Mouse (Mus musculus) thymus, postnatal 0 days (tissue): ENCODE measurements around the gene Hoxa10. TPM values are rescaled to one million over a fixed set of nuclear protein-coding genes. Genes with fewer than 3 reads are reported as not detected.

ENCODE experiments used
- DNase-seq: peaks from one replicate; pipeline ENCODE4 v3.0.0-alpha.2; 2015; ENCODE audit warnings: low spot score
- polyA plus RNA-seq: library from polyadenylated mRNA; unstranded; fragments of >200 nt; fragmentation: Nextera tagmentation; extraction: Ambion mirVana; gene quantifications from 2 replicates; pipeline ENCODE4 v1.2.1, GENCODE M21; 2015

Gene Hoxa10
- polyA plus RNA-seq, 1 experiment from 2014 or later = 0.08 TPM

DNA sequence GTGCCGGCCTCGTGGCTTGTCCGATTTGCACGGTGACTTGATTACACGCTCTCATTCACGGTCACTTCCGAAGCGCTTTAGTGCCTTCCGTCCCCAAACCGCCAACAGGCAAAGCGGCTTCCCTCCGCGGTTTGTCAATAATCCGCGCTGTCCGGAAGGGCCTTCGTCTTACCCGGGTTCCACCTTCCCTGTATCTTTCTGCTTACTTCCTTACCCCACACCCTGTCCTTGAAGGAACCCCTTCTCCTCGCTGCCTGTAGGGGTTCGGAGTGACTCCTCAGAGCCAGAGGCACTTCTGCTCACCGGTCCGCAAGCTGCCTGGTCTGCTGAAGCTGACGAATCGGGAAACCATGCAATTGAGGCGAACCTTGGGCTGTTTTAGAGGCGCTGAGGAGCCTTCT is 5.7 kb upstream of the Hoxa10 start:
- DNase-seq = no peak

DNA sequence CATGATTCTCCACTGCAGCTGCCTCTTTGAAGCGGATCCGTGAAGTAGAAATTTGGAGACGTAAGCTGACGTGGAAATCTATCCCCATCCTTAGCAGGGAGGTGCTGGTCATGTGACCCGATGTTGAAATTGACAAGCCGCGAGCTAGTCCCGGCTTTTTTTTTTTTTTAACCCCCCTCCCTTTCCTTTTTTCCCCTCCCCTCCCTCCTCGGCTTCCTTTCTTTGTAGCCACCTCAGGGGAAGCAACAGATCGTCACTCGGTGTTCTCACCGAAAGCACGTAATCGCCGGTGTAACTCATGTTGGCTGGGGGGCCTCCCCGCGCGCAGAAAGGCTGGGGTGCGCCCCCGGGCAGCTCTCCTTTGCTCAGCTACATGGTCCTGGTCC is 5.1 kb upstream of the Hoxa10 start, which contains the start of gene Hoxa11:
Hoxa11 (minus strand) TSS at position 54 of the 386 bp plus-strand sequence.
- no peak for DNase-seq

DNA sequence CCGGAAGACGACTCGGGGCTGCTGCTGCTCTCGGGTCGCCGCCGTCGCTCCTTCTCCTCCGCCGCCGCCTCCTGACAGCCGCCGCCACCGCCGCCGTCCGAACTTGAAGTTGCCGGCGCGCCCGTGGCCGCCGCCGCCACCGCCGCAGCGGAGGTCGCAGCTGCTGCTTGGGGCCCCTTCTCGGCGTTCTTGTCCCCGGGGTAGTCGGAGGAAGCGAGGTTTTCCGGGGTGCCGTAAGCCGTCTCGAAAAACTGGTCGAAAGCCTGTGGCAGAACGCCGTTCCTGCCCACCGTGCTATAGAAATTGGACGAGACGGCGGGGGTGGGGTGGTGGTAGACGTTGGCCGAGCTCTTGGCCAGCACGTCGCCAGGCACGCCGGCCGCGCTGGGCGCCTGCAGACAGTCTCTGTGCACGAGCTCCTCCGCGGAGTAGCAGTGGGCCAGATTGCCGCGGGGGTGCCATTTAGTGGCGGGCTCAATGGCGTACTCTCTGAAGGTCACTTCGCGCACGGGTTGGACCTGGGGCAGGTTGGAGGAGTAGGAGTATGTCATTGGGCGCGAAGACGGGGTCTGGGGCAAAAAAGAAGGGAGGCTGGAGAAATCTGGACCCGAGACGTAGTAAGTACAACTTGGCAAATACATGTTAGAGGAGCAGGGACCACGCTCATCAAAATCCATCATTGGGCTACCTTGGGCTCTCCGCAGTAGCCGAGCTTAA is 4.5 kb upstream of the Hoxa10 start:
- DNase-seq = no peak

DNA sequence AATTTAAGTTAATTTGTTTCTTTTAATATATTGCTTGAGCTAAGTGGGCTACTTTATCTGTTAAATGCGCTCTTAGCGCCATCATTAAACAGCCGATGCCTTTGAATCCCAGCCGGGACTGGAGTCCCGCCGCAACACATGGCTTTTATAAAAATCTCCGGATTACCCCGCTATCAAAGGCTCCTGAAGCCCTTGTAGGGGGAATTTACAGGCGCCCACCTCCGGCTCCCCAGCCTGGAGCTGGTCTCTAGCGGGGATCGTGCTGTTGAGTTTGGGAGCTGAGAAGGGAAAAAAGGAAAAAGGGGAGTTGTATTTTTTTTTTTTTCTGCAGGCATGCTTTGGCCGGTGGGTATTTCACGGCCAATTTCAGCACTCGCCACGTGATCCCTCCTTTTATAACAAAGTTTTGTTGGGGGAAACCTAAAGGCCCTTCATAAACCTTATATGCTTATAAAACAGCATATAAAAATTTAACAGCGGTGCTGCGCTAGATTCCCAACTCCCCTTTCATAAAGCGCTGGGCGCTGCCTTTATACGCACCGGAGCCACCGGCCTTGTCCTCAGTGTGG is 3.9 kb upstream of the Hoxa10 start:
- no peak for DNase-seq

DNA sequence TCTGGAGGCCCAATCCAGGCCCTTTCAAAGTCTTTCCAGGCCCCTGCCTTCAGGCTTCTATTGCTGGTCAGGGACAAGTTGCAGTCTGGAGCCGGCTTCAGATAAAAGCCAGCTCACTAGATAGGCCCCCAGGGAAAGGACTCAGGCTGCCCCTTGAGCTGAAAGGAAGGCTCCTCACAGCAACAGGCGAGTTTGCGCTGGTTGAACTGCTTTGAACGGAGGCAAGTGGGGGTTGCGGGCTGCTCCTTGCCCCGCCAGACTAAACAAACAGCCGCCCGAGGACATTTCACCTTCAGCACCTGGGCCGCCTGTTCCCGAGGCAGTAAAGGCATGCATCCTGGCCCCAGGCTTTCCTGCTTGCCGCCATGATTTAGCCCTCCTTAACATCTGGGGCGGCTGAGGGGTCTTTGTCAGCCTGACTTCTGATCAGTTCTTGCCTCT is 3.0 kb upstream of the Hoxa10 start:
- no peak for DNase-seq

DNA sequence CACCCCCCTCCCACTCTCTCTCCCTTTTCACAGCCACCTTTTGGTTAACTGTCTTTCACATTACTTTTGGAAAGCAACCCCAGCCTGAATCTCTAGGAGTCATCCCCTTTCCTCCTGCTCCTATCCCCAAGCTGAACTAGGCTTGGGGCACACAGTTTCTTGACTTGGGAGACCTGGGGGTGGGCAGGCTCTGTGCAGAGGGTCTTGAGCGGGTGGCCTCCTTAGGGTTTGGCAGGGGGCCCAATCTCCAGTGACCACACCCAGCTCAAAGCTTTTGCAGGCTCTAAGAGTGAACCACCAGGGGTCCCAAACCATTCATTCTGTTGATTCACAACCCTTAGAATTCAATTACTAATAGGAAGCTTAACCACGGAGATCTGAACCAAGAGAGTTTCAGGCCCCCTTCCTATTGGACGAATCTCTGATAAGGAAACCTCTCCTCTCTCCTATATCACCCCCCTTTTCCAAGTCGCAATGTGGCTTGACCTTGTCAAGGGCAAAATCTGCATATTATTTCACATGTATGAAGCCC is 2.2 kb upstream of the Hoxa10 start:
- no peak for DNase-seq

DNA sequence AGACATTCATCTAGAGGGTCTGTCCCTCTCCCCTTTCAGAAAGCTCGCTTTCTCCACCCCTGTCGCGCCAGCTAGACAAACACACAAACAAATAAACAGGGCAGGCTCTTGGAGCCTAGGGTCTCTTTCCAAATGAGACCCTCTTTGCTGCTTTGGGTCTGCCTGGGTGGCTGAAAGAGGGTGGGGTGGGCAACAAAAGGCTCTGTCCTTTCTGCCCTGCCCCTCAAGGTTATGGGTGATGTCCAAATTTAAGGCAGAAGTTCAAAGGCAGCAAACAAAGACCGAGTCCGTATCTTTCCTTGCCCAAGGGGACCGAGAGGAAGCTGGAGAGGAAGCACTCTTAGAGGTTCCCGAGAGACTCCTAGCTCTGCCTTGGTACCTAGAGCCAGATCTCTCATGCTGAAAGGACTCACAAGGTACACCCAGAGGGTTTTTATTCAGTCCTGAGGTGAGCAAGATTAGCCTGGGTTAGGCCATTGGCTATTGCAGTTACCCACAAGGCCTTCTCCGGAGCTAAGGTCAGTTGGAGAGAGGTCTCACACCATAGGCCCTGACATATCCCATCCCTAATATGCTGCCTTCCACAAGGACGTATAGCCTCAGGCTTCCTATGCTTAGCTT is 457 bp upstream of the Hoxa10 start:
- DNase-seq = no peak

DNA sequence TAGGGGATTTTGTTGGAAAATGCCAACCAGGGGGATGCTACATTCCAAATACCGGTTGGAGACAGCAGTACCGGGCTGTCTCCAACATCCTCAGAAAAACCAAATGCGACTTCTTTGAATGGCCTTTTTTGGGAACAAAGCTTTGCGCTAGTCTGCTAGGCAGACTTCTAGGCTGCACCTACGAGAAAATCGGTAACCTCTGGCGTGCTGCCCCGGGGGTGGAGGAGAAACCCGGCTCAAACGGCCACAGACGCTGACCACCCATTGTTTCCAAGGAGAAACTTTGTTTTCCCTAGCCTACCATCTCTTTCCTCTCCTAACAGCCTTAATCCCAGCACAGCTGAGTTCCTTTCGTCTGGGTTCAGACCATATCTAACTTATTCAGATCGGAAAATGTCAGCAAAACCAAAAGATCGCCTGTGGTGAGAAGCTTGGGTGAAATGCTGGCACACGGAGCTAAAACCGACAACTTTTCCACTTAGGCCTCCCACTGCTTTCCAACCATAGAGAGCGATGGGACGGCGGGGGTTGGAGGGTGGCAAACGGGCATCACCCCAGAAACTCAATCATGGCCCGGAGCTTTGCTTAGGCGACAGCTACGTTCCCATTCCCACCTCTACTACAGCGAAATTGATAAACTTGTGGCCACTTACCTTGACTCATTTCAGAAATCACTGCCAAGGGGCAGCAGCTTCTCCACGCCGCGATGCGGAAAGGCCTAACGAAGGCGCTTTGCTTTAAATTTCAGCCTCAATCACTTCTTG is 847 bp downstream of the Hoxa10 start:
- no peak for DNase-seq

DNA sequence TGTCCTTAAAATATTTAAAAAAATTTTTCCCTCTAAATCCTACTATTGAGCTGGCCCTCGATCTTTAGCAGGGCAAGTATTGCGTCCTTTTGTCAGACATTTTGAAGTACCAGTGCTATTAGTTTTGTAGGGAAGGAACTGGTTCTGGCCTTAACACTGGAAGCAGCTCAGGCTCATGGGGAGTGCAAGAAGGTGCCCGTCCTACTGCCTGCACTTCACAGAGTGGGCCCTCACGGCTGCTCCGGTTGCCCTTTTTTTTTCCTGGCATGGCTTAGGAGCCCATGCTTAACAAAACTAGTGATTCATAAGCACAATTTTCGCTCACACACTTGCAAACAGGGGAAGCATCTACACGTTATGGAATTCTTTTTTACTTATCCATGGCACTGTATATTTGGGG is 1.7 kb downstream of the Hoxa10 start:
- no peak for DNase-seq

DNA sequence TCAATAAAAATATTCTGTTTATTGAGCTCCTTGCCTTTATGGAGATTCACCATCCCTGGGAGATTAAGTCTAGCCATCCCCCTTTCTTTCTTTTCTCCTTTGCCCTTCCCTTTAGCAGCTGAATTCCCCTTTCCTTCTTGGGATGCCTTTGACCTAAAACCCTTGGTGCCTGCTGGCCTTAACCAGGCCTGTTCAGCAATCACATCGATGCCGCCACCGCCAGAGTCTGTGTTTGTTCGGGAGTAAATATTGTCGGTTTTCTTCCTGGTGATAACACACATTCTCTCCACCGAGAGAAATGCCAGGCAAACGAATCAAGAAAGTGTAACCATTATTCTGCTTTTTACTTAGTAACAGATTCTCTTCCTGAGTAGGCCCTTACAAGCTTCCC is 2.5 kb downstream of the Hoxa10 start:
- no peak for DNase-seq

DNA sequence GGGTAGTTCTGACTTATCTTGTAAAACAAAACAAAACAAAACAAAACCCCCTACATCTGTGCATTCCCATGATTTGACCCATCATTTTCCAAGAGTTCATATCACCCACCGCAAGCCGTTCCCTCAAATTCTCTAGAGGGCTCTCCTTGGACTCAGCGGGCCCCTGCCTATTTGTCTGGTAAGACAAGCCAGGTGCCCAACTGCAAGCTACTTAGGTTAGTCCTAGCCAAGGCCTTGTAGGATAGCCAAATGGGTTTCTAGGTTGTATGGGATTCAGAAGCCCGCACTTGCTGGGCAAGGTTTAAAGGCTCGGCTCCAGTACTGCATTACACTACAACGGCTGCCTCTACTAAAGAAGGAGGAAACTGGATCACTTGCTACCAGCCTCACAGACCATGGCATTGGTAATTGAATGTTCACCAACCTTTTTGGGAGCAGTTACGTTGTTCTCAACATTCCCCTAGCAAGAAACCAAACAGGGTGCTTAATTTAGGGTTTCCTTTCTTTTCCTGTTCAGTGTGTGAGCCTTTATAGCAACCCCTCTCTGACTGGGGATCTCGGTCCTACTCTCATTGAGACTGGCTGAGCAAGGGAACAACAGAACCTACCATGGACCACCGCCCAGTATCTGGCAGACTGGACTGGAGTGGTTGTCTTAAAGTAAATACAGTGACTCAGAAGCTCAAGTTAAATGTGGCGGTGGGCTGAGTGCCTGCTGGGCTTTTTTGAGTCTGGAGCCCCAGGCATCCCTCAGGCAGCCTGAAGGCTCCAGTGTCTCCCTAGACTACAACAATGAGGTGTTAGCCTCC is 3.1 kb downstream of the Hoxa10 start:
- DNase-seq = no peak

DNA sequence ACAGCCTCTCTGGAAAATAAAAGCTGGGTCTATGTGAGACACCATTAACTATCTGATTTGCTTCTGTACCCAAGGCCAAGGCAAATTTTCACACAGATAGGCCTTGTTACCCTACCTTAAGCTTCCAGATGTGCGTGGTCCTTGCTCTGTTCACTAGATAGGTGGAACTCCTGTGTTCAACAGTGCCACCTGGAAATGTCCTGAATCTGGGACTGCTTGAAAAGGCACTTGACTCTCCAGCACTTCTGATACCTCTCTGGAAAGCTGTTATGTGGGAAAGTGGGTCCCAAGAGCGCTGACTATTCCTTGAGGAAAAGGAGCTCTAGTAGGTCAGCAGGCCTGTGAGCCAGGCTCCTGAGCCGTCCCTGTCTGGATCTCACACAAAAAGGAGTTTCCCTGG is 3.8 kb downstream of the Hoxa10 start:
- DNase-seq = no peak

DNA sequence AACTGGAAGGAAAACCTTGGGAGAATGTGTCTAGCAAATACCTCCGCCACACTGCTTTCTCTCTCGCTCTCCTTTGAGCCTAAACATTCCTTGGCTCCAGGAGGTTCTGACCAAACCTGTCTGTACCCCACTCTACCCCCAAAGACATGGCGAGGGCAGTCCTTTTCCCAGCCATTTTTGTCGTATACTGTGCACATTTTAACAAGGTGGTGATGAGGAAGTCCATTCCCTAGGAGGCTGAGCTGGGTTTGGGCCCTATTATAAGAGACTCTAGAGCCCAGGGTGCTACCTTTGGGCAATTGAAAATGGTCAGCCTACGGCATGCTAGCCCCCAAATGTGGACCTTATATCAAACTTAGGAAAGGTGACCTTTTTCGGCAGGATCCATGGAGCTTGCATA is 4.8 kb downstream of the Hoxa10 start:
- no peak for DNase-seq

DNA sequence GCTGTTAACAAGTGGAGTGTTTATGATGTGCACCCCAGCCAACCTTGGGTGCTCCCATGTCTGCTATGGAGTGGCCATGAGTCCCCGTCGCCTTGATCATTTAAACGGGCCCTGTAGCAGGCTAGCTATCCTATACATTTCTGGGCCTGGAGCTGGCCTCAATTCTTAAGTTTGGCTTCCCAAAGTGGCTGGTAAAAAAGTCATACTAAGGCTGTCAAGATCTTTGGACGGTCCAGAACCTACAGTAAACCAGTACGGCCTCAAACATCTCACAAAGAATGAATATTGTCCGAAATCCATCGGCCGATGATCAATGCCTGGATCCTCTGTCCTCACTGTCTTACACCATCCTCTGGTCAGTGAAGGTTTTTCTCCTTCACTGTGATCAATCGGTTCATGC is 5.4 kb downstream of the Hoxa10 start:
- DNase-seq = no peak

DNA sequence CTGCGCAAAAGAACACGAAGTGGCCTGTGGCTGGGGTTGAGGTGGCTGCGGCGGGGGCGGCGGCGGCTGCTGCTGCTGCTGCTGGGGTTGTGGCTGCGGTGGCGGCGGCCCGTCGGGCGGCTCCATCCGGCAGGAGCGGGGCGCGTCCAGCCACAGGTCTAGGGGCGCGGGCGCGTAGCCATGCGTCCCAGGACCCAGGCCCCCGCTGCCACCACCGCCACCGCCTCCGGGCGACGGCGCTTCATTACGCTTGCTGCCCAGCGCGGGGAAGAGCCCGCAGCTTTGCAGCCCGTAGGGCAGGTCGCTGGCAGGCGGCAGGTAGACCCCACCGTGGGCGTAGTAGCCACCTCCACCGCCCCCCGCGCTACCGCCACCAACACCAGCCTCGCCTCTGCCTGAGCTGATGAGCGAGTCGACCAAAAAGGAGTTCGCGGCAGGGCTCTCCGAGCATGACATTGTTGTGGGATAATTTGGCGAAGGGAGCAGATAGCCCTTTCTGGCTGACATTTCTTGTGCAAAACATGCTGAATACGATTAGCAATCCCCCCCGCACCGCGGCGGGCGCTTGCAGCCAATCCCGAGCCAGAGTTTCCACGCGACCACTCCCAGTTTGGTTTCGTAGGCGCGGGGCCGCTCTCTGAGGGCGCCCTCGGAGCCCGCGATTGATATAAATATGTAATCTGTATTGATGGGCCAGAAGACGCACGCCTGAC is 6.1 kb downstream of the Hoxa10 start:
- DNase-seq = no peak

DNA sequence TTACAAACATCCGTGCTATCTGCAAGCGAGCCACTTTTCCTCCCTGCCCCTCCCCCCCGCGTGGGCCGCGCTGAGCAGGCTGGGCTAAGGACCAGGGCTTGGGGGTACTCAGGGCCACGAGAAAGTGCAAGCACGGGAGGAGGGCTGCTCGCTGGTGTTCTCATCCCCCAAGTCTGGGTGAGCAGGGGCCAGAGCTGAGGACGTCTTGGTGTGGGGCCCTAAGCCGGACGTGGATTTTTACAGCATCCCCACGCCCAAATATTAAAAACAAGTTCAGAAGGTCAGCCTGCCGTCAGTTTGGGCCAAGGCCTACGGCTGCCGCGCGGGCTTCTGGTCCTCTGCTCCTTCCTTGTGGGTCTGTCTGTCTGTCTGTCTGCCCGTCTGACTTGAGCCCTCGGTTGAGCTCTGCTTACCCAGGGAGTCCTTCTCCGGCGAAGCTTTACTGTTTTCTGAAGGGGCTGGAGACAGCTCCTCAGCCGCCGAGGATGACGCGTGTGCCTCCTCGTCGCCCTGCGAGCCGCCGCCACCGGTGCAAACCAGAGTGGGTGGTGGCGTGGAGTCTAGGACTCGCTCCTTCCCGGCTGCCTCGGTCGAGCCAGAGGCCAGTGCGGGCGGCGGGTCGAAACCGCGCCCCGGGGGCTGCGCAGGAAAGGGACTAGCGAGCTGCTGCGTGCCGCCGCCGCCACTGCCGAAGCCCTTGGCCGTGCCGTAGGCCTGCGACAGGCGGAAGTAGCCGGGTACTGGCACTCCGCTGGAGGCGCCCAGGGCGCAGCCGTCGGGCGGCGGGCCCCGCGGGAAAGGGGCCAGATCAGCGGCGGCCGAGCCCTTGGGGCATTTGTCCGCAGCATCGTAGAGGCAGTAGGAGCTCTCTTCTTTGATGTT is 6.9 kb downstream of the Hoxa10 start:
- no peak for DNase-seq

DNA sequence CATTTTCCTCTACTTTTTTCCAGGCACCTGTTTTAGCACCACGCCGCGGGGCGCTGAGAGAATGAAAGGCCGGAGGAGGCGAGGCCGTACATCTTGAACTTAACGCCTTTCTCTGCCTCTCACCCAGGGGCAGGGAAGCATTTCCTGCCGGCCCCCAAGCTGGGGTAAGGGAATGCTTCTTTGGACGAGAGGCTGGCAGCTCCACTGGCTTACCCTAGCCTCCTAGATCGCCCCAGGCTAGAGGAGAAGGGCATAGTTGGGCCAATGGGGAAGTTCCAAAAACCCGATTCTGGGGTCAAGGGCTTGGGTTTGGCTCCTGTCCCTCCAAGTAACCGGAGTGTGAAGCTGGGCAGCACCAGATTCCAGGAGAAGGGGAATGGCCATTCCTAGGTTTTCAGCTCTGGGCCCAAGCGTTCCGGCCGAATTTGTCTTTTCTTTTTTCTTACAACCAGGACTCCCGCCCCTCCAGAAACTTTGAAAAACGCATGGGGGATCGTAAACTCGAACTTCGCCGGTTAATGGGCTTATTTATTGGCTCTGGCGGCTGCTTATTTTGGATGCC is 7.6 kb downstream of the Hoxa10 start:
- no peak for DNase-seq

DNA sequence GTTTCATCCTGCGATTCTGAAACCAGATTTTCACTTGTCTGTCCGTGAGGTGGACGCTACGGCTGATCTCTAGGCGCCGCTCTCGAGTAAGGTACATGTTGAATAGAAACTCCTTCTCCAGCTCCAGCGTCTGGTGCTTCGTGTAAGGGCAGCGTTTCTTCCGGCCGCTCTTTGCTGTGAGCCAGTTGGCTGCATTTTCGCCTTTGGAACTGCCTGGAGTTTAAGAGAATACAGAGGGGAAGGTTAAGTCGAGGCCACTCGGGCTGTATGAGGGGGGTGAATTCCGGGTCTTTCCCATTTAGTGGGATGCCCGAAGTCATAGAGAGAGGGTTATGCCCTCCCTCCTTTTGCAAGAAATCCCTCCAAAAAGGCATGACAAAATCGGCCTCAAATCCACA is 8.1 kb downstream of the Hoxa10 start:
- no peak for DNase-seq
